Mouse (Mus musculus) ES-Bruce4 (cell line): Measurements from ENCODE around the gene F7.
"Not testable (repeated sequence)": the region's sequence is repeated elsewhere in the genome, so short reads cannot be mapped to it uniquely, and the experiment has no call there.

Source experiments
- CTCF ChIP-seq: IDR thresholded peaks from one replicate; pipeline ENCODE4 v1.8.1; 2011; ENCODE audit warnings: low read depth, low read length
- EP300 ChIP-seq: IDR thresholded peaks from 2 replicates; pipeline ENCODE4 v1.6.1; 2011; ENCODE audit warnings: low read depth, low read length; ENCODE audit not compliant: insufficient read depth
- POLR2A ChIP-seq: IDR thresholded peaks from one replicate; pipeline ENCODE4 v1.8.1; 2011; ENCODE audit warnings: low read length; ENCODE audit not compliant: insufficient read depth

DNA sequence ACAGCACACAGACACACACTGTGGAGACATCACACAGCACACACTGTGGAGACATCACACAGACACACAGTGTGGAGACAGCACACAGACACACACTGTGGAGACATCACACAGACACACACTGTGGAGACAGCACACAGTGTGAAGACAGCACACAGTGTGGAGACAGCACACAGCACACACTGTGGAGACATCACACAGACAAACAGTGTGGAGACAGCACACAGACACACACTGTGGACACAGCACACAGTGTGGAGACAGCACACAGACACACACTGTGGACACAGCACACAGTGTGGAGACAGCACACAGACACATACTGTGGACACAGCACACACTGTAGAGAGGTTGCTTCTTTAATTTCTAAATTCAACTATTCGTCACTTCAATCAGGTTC, 49.7 kb downstream of the F7 start:
- not testable (repeated sequence) for TF ChIP-seq CTCF, EP300, POLR2A
